Mouse (Mus musculus): ENCODE measurements around the gene Aldh8a1.
"Not testable (repeated sequence)": the region's sequence is repeated elsewhere in the genome, so short reads cannot be mapped to it uniquely, and the experiment has no call there.

Aldh8a1 gene

DNA sequence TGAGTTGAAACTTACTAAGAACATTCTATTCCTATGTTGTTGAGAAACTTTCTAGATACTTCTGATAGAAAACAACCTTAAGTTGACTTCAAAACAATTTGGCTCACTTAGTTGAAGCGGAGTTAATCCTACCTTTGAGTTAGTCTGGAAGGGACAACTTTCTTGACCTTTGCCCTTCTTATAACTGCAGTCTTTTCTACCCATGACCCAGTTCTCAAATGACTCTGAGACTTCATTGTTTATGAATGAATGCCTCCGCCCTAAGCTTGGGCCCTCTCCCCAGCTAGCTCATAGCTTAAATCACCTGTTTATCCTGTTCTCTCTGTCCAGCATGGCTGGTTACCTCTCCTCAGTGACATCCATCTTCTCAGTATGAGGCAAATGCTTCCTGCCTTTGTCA is 7.5 kb upstream of the Aldh8a1 start:
- DNase-seq, result no peak

DNA sequence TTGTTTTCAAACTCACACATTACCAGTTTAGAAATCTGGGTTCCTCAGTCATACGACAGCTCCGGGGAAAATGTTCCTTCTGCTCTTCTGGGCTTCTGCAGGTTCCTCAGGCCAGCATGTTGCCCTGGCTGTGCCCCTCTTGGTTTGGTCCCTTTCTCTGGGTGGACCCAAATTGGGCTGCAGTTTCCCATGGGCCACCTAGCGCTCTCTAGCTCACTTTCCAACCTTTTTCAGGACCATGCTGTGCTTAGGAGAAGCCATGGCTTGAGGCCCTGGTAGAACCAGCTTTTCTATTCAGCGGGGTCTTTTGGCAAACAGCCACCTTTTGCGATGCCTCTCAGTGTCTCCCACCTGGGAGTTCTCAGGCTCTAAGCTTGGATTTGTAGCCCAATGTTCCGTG is 4.8 kb upstream of the Aldh8a1 start:
- DNase-seq, result no peak

DNA sequence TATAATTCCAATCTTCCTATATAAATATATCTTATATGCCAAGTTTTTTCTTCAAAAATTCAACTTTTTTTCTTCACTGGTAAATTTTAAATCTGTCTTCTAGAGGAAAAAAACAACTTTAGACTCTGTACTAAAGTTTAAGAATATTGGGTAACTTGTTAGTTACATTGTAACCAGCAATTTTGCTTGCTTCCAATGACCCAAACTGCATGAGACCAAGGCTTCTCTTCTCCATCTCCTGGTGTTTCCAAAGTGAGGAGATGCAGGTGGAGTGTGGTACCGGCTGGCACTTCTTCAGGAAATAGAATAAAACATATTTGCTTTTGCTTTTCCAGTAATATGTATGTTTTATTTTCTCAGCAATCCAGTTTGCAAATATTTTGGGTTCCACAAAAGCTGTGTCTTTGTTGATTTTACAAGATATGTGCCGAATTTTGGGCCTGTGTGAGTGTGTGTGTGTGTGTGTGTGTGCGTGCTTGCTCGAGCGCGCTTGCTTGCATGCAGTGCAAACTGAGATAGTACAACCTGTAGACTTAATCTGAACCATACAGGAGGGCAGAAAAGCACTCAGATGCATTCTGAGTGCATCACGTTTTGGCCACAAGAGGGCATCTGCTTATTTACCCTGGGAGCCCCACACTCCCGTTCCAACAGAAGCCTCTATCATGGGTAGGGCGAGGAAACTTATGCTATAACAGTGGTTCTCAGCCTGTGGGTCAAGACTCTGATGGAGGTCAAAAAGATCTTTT is 1.3 kb downstream of the Aldh8a1 start:
- peak; percentile 12 for DNase-seq

DNA sequence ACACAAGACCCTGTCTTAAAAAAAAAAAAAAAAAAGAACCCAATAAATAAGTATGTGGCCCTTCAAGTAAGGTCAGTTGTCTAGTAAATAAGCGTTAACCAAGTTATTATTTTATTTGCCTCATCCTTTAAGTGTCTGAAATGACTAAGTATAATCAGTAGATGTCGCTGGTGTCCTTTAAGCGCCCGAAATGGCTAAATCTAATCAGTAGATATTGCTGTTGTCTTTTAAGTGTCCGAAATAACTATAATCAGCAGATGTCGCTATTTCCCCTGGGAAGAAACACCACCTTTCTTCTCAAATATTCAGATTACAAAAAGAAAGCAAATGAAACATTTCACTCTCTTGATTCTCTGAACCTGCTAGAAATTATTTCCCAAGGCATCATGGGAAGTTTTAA is 5.8 kb downstream of the Aldh8a1 start:
- DNase-seq, result peak; percentile 77

DNA sequence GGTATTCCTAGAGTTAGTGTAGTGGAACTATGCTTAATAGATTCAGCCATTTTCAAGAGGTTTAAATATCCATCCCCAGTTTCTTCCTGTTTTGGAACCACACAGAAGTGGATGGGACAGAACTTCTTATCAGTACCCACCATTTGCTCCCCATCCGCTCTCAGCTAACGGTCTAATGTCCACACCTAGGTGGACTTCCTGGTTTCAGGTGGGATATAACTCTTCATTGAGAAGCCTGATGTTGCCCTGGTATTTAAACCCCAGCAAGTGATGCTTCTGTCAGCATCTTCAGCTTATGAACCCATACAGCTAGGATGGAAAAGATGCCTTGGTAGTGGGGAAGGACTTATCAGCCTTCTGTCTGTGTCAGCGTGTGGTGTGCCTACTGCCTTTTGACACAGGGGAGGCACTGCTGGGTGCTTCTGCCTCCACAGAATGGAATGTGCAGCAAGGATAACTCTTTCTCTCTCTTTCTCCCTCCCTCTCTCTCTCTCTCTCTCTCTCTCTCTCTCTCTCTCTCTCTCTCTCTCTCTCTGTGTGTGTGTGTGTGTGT is 8.1 kb downstream of the Aldh8a1 start:
- DNase-seq, result no peak

DNA sequence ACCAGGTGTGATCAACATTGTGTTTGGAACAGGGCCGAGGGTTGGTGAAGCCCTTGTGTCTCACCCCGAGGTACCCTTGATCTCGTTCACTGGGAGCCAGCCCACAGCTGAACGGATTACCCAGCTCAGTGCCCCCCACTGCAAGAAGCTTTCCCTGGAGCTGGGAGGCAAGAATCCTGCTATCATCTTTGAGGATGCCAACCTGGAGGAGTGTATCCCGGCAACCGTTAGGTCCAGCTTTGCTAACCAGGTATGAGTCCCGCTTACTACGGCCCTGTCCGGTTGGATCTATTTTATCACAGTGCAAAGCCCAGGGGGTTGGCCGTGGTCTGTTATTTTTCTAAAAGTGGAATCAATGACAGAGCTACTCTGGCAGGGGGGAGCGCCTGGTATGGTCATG is 12.0 kb downstream of the Aldh8a1 start:
- DNase-seq, result no peak

DNA sequence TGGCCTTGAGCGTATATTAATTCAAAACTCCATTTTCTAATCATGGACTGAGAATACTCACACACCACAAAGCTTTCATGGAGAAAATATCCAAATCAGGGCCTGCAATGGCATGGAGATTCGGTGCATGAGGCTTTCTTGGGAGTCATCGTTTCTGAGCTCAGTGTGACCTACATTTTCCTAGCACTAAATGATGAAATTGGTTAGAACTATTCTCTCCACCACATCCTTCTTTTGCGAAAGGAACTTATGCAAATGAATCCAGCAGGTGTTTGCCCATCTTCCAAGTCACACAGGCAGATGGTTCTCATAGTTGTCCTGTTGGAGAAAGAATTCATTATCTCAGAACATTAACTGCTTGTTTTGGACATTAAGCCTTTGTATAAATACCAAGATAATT is 13.3 kb downstream of the Aldh8a1 start:
- no peak for DNase-seq

DNA sequence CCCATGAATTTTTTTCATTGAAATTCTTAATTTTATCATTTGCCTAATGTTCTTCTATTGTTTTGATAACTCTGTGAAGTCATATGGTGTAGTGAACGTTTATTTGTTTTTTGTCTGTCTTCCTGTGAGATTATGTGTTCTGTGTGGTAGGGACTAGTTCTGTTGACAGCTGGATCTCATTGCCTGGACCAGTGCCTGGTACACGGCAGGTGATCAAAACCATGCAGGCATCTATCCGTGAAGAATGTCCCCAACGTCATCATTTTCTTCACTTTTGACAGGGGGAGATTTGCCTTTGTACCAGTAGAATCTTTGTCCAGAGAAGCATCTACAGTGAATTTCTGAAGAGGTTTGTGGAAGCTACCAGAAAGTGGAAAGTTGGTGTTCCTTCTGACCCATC is 14.2 kb downstream of the Aldh8a1 start:
- no peak for DNase-seq

DNA sequence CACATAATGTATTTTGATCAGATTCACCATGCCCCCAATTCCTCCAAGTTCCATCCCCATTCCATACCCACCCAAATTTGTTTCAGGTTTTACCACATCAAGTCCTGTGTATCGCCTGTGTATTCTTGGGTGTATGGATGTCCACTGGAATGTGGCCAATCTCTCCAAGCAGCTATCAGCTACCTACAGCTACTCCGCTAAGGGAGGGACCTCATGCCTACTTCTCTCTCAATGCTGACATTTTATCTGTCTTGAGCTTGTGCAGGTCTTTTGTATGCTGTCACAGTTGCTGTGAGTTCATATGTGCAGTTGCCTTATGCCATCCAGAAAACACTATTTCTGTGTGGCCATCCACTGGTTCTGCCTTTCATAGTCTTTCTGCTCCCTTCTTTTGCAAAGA is 16.3 kb downstream of the Aldh8a1 start:
- no peak for DNase-seq

DNA sequence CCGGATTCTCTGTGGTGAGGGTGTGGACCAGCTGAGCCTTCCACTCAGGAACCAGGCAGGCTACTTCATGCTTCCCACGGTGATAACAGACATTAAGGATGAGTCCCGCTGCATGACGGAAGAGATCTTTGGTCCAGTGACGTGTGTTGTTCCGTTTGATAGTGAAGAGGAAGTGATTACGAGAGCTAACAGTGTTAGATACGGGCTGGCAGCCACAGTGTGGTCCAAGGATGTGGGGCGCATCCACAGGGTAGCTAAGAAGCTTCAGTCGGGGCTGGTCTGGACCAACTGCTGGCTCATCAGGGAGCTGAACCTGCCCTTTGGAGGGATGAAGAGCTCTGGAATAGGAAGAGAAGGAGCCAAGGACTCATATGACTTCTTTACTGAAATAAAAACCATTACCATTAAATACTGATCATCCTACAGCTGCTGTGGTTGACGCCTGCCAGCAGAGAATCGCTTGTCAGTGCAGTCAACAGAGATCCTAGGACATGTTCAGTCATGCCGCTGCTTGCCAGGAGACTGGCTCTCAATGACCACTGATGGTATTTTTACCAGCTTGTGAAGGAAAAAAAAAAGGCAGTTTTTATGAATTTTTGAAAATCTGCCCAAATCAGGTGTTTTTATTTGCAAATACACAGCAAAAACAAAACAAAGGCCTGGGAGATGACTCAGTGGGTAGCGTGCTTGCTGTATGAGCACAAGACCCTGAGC is 18.5 kb downstream of the Aldh8a1 start:
- no peak for DNase-seq

DNA sequence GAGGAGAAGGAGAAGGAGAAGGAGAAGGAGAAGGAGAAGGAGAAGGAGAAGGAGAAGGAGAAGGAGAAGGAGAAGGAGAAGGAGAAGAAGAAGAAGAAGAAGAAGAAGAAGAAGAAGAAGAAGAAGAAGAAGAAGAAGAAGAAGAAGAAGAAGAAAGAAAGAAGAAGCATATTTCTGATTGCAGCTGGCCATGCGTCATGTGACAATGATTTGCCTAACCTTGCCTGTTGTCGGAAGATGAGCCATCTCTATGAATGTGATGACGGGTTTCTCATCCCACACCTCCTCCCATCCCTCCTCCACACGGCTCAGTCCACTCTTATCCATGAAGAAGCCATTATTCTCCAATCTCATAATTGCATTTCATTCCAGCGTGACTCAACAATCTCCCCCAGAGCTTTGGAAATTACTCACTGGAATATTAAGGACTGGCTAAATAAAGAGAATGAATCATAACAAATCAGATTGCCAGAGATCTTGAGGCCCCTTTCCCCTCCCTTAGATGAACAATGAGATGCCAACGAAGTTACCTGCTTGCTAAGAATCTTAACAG is 21.9 kb downstream of the Aldh8a1 start:
- not testable (repeated sequence) for DNase-seq

DNA sequence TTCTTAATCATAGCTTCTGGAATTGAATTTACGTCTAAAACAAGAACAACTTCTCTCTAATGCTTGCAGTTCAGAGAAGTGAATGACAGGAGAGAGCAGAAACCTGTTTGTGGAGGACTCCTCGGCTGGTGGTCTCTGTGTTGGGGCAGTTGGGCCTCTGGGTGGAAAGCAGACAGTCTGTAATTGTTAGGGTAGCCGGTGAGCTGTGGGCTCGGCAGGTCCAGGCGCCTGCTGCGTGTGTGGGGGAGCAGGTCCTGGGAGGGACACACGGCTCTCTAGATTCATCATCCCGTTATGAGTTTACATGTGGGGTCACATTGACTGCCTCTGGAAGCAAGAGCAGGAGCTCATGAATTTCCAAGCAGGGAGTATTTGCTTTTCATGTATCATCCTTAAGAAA is 22.5 kb downstream of the Aldh8a1 start:
- no peak for DNase-seq

DNA sequence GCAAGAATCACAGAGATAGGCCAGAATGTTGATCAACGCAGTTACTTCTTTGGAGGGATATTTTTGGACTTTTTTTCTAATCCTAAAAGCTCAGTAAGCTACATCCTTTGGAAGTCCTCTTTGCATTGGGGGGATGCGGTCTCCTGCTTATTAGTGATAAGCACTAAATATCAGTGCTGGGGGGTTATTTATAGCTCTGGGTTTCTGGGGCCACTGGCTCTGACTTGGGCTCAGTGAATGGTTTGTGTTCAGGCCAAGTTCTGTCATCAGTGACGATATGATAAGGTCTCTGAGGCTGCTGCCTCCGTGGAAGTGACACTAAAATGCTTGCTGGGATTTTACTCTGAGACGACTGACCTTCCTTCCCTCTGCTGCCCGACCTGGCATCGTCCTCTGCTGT is 22.9 kb downstream of the Aldh8a1 start:
- DNase-seq, result no peak

DNA sequence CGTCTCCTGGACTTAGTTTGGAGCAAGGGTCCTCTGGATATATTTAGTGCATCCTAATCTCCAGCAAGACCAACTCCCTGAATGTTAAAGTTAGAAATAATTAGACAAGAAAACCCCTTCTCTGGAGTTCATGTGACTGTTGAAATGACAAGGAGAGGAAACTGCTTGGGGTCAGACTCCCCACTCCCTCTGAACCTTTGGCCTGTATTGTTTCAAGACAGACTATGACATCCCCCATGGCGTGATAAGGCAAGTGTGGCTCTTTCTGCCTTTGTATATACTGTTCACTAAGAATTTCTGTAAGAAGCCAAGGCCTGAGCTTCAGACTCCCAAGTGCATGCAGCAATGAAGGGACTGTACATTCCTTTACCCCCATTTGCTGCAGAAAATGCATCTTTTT is 23.4 kb downstream of the Aldh8a1 start:
- no peak for DNase-seq

DNA sequence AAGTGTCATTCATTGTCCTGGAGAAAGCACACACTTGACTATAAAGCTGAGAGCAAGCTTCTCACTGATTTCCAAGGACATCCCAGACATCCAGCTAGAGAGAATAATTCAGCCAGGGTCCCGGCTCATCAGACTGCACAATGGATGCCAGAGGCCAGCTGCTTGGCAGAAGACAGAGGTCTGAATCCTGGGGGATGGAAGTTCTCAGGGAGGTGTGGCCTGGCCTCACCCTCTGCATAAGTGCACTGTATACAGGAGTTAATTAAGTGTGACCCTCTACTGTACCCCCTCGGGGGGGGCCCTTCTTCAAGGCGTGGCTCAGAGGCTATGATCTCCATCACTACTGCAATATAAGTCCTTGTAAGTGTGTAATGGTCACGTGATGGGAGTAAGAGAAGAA is 24.2 kb downstream of the Aldh8a1 start:
- DNase-seq, result no peak

DNA sequence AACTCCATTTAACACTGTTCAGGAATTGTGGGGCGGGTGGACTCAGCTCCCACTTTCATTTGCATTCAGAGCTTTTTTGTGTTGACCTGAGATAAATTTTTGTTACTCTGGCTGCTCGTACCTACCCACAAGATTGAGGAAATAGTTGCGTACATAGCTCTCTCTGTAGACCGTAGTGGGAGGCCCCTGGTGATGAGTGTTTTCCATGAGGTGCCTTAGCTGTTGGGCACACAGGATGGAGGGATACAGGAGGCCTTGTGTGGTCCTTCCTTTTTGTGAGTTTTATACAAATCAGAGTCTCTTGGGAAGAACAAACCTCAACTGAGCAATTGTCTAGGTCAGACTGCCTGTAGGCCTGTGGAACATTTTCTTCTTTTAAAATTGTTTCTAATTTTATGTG is 27.7 kb downstream of the Aldh8a1 start:
- DNase-seq, result no peak

DNA sequence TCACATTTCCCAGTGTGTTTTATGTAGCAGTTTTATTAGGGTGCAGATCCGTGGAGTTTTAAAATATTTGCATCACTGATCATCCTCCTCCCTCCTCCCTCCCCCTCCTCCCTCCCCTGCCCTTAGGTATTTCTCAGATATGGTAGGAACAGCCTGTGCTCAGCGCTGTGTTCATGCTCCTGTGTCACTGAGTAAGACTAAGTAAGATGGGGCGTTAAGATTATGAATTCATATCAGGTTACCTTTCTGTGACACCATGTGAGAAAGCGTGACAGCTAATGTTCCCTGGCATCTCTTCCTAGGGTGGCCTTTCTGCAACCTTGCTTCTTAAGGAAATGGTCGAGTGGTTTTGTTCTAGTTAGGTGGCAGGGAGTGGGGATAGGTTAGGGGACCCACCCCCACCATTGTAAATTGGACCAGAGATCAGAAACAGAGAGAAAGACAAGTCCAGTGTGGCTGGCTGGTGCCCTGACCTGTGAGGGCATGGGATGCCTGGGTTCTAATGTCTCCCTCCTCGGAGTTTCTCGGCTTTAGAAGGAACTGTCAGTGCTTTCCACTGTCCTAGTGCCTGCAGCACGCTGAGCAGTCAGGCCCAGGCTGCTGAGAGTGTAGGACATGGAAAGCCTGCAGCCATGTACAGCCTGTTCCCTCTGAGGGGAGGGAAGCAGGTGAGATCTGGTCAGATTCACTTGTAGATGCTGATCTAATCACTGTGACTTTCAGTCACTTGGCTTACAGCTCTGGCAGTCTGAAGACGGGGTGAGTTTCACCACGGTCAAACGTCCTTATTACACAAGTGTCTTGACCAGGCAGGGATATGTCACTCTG is 28.8 kb downstream of the Aldh8a1 start:
- no peak for DNase-seq

DNA sequence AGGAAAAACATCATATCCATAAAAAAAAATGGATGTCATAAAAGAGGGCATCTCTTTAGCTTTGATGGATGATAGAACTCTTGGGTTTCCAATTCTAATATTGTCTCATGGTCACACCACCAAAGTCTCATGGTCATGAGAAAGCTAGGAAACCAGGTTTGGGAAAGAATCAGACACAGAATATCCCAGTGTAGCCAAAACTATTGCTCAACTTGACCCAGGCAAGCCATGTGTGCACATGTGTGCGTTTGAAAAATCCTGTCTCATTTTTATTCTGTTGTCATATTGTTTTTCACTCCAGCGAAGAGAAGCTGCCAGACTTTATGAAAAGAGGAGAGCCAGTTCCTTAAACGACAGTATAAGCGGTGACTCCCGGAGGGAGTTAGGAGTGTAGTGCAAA is 33.6 kb downstream of the Aldh8a1 start:
- no peak for DNase-seq

DNA sequence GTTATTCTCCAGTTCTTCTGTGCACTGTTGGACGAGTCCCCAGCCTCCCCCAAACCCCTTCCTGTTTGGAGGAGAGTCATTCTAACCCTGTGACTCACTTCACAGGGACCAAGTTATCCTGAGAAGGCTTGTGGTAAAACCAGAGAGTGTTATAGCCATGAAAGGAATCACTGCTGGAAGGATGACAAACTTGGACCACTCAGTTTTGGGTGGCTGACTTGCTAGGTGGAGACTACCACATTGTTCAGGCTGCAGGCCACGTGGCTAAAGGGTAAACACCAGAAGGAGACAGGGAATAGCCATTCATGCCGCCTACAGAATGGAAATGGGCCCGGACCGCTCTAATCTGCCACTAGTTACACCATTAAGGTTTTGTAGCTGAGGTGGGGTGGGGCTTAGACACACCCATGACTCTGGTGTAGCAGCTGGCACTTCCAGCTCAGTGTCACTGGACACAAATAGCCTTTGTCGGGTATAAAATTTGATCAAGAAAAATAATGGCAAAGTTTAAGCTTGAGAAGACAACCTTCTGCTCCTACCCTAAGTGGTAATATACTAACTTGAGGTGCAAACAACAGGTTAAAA is 34.6 kb downstream of the Aldh8a1 start:
- DNase-seq, result no peak

DNA sequence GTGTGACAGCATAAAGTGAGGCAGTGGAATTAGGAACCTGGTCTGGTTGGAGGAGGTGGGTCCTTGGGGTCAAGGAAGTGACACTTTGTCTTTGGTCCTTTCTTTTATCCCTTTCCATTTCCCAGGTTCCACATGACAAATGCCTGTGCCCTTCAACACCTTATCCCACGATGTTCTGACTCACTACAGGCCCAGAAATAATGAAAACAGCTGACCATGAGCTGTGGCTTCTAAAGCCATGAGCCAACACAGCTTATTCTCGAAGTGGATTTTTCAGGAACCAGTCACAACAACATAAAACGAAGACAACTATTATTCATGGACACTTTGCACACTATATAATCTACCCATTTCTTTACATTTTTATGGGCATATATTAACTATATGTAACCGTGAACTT is 37.9 kb downstream of the Aldh8a1 start:
- DNase-seq, result no peak

DNA sequence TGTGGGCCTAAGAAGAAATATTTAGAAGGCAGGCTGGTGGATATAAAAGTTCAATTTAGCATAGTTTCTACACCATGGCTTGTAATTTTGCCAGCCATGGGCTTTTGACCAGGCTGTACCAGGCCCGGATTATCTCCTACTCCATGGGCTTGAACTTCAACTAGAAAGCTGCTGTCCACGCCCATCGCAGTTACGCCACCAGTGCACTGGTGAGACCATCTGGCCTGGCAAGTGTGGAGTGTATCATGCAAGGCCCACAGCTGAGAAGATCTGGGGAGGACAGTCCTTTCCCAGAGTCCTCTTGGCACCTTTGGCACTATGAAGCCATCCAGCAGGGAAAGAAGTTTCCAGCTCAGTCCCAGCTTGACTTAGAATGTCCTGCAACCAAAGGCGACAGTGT is 39.1 kb downstream of the Aldh8a1 start:
- DNase-seq, result no peak

DNA sequence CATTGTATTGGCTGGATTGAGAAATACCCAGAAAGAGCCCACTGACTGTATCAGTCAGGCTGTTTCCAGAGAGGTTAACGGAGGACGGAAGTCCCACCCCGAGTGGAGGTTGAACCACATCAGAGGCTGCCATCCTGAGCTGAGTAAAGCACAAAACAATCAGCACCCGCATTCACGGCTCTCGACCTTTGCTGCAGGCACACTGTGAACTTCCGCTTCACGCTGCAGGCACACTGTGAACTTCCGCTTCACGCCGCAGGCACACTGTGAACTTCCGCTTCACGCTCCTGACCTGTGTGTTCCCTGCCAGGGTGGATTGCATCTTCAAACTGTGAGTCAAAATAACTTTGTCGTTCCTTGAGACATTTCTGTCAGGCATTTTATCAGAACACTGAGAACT is 42.1 kb downstream of the Aldh8a1 start:
- DNase-seq, result no peak
